Mouse (Mus musculus): ENCODE data around the gene Cd9. TPM values are rescaled to one million over a fixed set of nuclear protein-coding genes. Genes with fewer than 3 reads are reported as not detected.

The Cd9 gene
- 49.5 and 66.3 TPM in 2 replicates for polyA plus RNA-seq (2012; rRNA removed)

GRCm38 (mm10) chr6:125494092-125494871 lies at the start of gene Cd9:
TSS of gene Cd9 (minus strand) at chr6:125494791.

Other genes with a start within 250 kb of the Cd9 start
- 0.03 TPM in 1 of 2 replicates, not detected in the other for gene Tuba3a, start 208.7 kb downstream of the Cd9 start, polyA plus RNA-seq (2012; rRNA removed)
- gene Ltbr, start 180.9 kb downstream of the Cd9 start, polyA plus RNA-seq (2012; rRNA removed) = 10.4 and 14.8 TPM in 2 replicates
- 0.24 and 0.32 TPM in 2 replicates for gene Scnn1a, start 174.1 kb downstream of the Cd9 start, polyA plus RNA-seq (2012; rRNA removed)
- gene Tnfrsf1a, start 145.4 kb downstream of the Cd9 start, polyA plus RNA-seq (2012; rRNA removed) = 14.7 and 18.1 TPM in 2 replicates
- gene Plekhg6, start 114.0 kb downstream of the Cd9 start, polyA plus RNA-seq (2012; rRNA removed) = 0.35 and 0.48 TPM in 2 replicates
- 8.9 and 9.5 TPM in 2 replicates for gene Vwf, start 52.0 kb upstream of the Cd9 start, polyA plus RNA-seq (2012; rRNA removed)
- 0.06 and 0.07 TPM in 2 replicates for gene Ano2, start 195.6 kb upstream of the Cd9 start, polyA plus RNA-seq (2012; rRNA removed)